Mouse (Mus musculus) erythroblast, embryonic 14.5 days (primary cell): ENCODE results near the gene Sec14l5.

Source experiments
- GATA1 ChIP-seq: IDR thresholded peaks from 2 replicates; pipeline ENCODE4 v1.6.1; 2012; ENCODE audit warnings: low read length, inconsistent platforms, mixed read lengths
- TAL1 ChIP-seq: IDR thresholded peaks from 3 replicates; pipeline ENCODE4 v1.6.1; 2012; ENCODE audit warnings: low read length, inconsistent platforms, mixed read lengths

- TF ChIP-seq GATA1 (no peak), TAL1 (no peak)
These were observed 27.1 kb upstream of the Sec14l5 start for GRCm38 (mm10) chr16:5119845-5120244.
